Mouse (Mus musculus): ENCODE results near the gene Ttc28. TPM values are rescaled to one million over a fixed set of nuclear protein-coding genes. Genes with fewer than 3 reads are reported as not detected.

Ttc28 gene
- polyA plus RNA-seq, 1 experiment from 2014 or later: 4.2 TPM

DNA sequence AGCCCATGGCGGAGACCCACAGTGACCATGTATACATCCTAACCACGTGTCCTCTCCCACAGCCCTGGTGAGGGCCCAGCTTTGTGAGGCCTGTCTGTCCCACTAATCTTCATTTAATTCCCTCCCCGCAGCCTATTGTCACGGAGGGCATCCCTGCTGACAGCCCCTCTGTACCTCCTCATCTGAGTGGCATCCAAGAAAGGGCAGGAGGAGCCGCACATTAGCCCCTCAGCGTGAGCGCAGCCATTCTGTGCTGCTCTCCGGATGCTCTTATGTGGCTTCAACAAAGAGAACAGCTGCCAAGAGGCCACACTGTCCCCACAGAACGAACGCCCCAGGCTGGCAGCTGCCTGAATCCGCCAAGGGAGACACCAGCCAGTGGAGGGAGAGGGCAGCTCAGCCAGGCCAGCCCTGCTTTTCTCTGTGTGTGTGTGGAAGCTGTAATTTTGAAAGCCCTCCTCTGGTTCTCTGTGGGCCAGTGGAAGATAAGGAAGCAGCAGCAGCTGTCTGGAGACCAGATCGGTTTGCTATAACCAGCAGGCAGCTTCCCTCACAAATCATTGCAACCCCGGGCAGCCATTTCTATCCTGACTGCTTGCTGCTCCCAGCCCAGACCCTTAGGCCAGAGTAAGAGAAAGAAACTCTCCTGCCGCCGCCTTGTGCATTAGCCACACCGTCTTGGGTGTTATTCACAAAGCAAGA, 341.2 kb downstream of the Ttc28 start:
- H3K27me3 ChIP-seq (replicated peaks; ENCODE audit: control insufficient read depth, insufficient read depth, low read length): no peaks in the 10 kb centered on the region
- H3K4me1 ChIP-seq (ENCODE audit: control insufficient read depth, insufficient read depth, low read length): peaks cover 31% of the 10 kb centered on the region
- ATAC-seq: no peak
- H3K36me3 ChIP-seq (ENCODE audit: control insufficient read depth, insufficient read depth, low read length): no peaks in the 10 kb centered on the region; the same call in 1 of the 2 replicates
- H3K4me3 ChIP-seq (ENCODE audit: low read length): no peak overlapping the region
- no peak overlapping the region for H3K4me2 ChIP-seq (ENCODE audit: low read depth, low read length)
- peak overlapping the region; percentile 0; the same call in 1 of the 2 replicates for H3K27ac ChIP-seq (ENCODE audit: low read length)
- no peaks in the 10 kb centered on the region for H3K9me3 ChIP-seq (ENCODE audit: control insufficient read depth, low read length)
- 0 out of 2 replicates have a peak overlapping the region, but pooled peaks have one; percentile 6 for H3K9ac ChIP-seq (ENCODE audit: low read depth, low read length)
- 55% methylated on average over 16 of the region's 16 CpGs for WGBS

GRCm38 (mm10) chr5:111222820-111223219, 343.2 kb downstream of the Ttc28 start:
- Histone ChIP-seq H3K36me3 (ENCODE audit: control insufficient read depth, insufficient read depth, low read length) (no peaks in the 10 kb centered on the region; the same call in 1 of the 2 replicates), H3K9me3 (ENCODE audit: control insufficient read depth, low read length) (no peaks in the 10 kb centered on the region), H3K9ac (ENCODE audit: low read depth, low read length) (no peak overlapping the region), H3K4me2 (ENCODE audit: low read depth, low read length) (no peak overlapping the region), H3K4me3 (ENCODE audit: low read length) (no peak overlapping the region), H3K4me1 (ENCODE audit: control insufficient read depth, insufficient read depth, low read length) (peaks cover 31% of the 10 kb centered on the region), H3K27ac (ENCODE audit: low read length) (no peak overlapping the region), H3K27me3 (replicated peaks; ENCODE audit: control insufficient read depth, insufficient read depth, low read length) (no peaks in the 10 kb centered on the region)
- no peak for ATAC-seq
- 41% methylated on average over 11 of the region's 11 CpGs for WGBS

GRCm38 (mm10) chr5:111225306-111225705, 345.7 kb downstream of the Ttc28 start:
- Histone ChIP-seq H3K36me3 (ENCODE audit: control insufficient read depth, insufficient read depth, low read length) (no peaks in the 10 kb centered on the region; the same call in 1 of the 2 replicates), H3K4me1 (ENCODE audit: control insufficient read depth, insufficient read depth, low read length) (peaks cover 35% of the 10 kb centered on the region), H3K27me3 (replicated peaks; ENCODE audit: control insufficient read depth, insufficient read depth, low read length) (no peaks in the 10 kb centered on the region), H3K4me2 (ENCODE audit: low read depth, low read length) (no peak overlapping the region), H3K4me3 (ENCODE audit: low read length) (no peak overlapping the region), H3K9ac (ENCODE audit: low read depth, low read length) (no peak overlapping the region), H3K9me3 (ENCODE audit: control insufficient read depth, low read length) (no peaks in the 10 kb centered on the region), H3K27ac (ENCODE audit: low read length) (no peak overlapping the region)
- 77% methylated on average over 11 of the region's 11 CpGs for WGBS
- ATAC-seq: no peak

GRCm38 (mm10) chr5:111226486-111226885, 346.9 kb downstream of the Ttc28 start:
- H3K4me1 ChIP-seq (ENCODE audit: control insufficient read depth, insufficient read depth, low read length): peaks cover 31% of the 10 kb centered on the region
- no peaks in the 10 kb centered on the region; the same call in 1 of the 2 replicates for H3K36me3 ChIP-seq (ENCODE audit: control insufficient read depth, insufficient read depth, low read length)
- 69% methylated on average over 10 of the region's 10 CpGs for WGBS
- no peak overlapping the region for H3K9ac ChIP-seq (ENCODE audit: low read depth, low read length)
- no peak overlapping the region for H3K4me2 ChIP-seq (ENCODE audit: low read depth, low read length)
- no peak overlapping the region for H3K27ac ChIP-seq (ENCODE audit: low read length)
- no peaks in the 10 kb centered on the region for H3K27me3 ChIP-seq (replicated peaks; ENCODE audit: control insufficient read depth, insufficient read depth, low read length)
- no peak overlapping the region for H3K4me3 ChIP-seq (ENCODE audit: low read length)
- ATAC-seq: no peak
- no peaks in the 10 kb centered on the region for H3K9me3 ChIP-seq (ENCODE audit: control insufficient read depth, low read length)

- H3K4me1 ChIP-seq (ENCODE audit: control insufficient read depth, insufficient read depth, low read length): peaks cover 31% of the 10 kb centered on the region
- H3K4me2 ChIP-seq (ENCODE audit: low read depth, low read length): no peak overlapping the region
- H3K27me3 ChIP-seq (replicated peaks; ENCODE audit: control insufficient read depth, insufficient read depth, low read length): no peaks in the 10 kb centered on the region
- H3K9ac ChIP-seq (ENCODE audit: low read depth, low read length): no peak overlapping the region
- peak; percentile 32; the same call in 1 of the 2 replicates for ATAC-seq
- H3K9me3 ChIP-seq (ENCODE audit: control insufficient read depth, low read length): no peaks in the 10 kb centered on the region
- no peak overlapping the region for H3K4me3 ChIP-seq (ENCODE audit: low read length)
- H3K27ac ChIP-seq (ENCODE audit: low read length): peak overlapping the region; percentile 36
- H3K36me3 ChIP-seq (ENCODE audit: control insufficient read depth, insufficient read depth, low read length): no peaks in the 10 kb centered on the region; the same call in 1 of the 2 replicates
- 35% methylated on average over 5 of the region's 5 CpGs for WGBS
Observed at GRCm38 (mm10) chr5:111227850-111228249, 348.2 kb downstream of the Ttc28 start.

- no peaks in the 10 kb centered on the region for H3K27me3 ChIP-seq (replicated peaks; ENCODE audit: control insufficient read depth, insufficient read depth, low read length)
- H3K27ac ChIP-seq (ENCODE audit: low read length): peak overlapping the region; percentile 67
- H3K4me2 ChIP-seq (ENCODE audit: low read depth, low read length): no peak overlapping the region
- H3K9ac ChIP-seq (ENCODE audit: low read depth, low read length): no peak overlapping the region
- H3K36me3 ChIP-seq (ENCODE audit: control insufficient read depth, insufficient read depth, low read length): no peaks in the 10 kb centered on the region; the same call in 1 of the 2 replicates
- peaks cover 31% of the 10 kb centered on the region for H3K4me1 ChIP-seq (ENCODE audit: control insufficient read depth, insufficient read depth, low read length)
- no peaks in the 10 kb centered on the region for H3K9me3 ChIP-seq (ENCODE audit: control insufficient read depth, low read length)
- peak; percentile 71 for ATAC-seq
- 39% methylated on average over 14 of the region's 14 CpGs for WGBS
- no peak overlapping the region for H3K4me3 ChIP-seq (ENCODE audit: low read length)
Observed at GRCm38 (mm10) chr5:111228302-111229040, 348.9 kb downstream of the Ttc28 start.

DNA sequence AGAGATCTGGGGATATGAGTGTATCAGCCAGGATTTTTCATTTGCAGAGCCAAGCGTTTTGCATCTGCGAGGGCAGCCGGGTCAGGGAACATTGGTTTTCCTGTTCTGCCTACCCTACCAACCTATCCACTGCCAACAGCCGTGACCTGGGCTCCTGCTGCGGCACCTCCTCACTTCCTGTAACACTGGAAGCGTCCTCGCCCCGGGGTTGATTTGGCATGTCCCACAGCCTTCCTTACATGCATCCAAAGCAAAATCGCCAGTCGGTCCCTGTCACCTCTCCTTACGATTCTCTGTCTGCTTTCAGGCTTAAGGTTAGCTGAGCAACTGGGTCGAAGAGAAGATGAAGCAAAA, 349.4 kb downstream of the Ttc28 start:
- no peak overlapping the region for H3K4me3 ChIP-seq (ENCODE audit: low read length)
- H3K27me3 ChIP-seq (replicated peaks; ENCODE audit: control insufficient read depth, insufficient read depth, low read length): no peaks in the 10 kb centered on the region
- 54% methylated on average over 12 of the region's 12 CpGs for WGBS
- peak overlapping the region; percentile 67 for H3K27ac ChIP-seq (ENCODE audit: low read length)
- H3K4me1 ChIP-seq (ENCODE audit: control insufficient read depth, insufficient read depth, low read length): peaks cover 31% of the 10 kb centered on the region
- no peak for ATAC-seq
- no peak overlapping the region for H3K9ac ChIP-seq (ENCODE audit: low read depth, low read length)
- no peak overlapping the region for H3K4me2 ChIP-seq (ENCODE audit: low read depth, low read length)
- H3K36me3 ChIP-seq (ENCODE audit: control insufficient read depth, insufficient read depth, low read length): no peaks in the 10 kb centered on the region; the same call in 1 of the 2 replicates
- no peaks in the 10 kb centered on the region for H3K9me3 ChIP-seq (ENCODE audit: control insufficient read depth, low read length)

DNA sequence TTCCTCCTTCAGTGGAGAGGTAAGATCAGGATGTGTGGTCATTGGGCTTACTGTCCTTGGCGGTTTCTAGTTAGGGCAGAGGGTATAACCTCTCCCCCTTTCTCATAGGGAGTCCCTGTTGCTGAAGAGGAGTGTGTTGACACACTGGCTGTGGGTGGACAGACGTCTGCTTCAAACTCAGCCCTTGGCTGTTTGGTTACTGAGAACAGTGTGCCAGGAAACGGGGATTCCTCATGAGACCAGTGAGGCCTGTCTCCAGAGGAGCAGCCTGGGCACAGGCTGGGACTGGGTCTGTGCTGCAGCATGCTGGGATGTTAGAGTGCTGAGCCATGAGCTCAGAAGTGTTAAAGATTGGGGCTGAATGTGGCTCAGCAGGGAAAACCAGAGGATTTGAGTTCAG, 350.1 kb downstream of the Ttc28 start:
- 57% methylated on average over 3 of the region's 3 CpGs for WGBS
- Histone ChIP-seq H3K9me3 (ENCODE audit: control insufficient read depth, low read length) (no peaks in the 10 kb centered on the region), H3K9ac (ENCODE audit: low read depth, low read length) (no peak overlapping the region), H3K4me1 (ENCODE audit: control insufficient read depth, insufficient read depth, low read length) (peaks cover 31% of the 10 kb centered on the region), H3K36me3 (ENCODE audit: control insufficient read depth, insufficient read depth, low read length) (no peaks in the 10 kb centered on the region), H3K4me2 (ENCODE audit: low read depth, low read length) (no peak overlapping the region), H3K27me3 (replicated peaks; ENCODE audit: control insufficient read depth, insufficient read depth, low read length) (no peaks in the 10 kb centered on the region), H3K4me3 (ENCODE audit: low read length) (no peak overlapping the region), H3K27ac (ENCODE audit: low read length) (no peak overlapping the region)
- no peak for ATAC-seq

- ATAC-seq: no peak
- WGBS: 81% methylated on average over 13 of the region's 13 CpGs
Observed at GRCm38 (mm10) chr5:111231044-111231443, 351.4 kb downstream of the Ttc28 start.

More at GRCm38 (mm10) chr5:111231044-111231443, 351.4 kb downstream of the Ttc28 start:
- no peak overlapping the region for H3K4me3 ChIP-seq (ENCODE audit: low read length)
- H3K4me1 ChIP-seq (ENCODE audit: control insufficient read depth, insufficient read depth, low read length): peaks cover 31% of the 10 kb centered on the region
- no peaks in the 10 kb centered on the region for H3K9me3 ChIP-seq (ENCODE audit: control insufficient read depth, low read length)
- H3K27me3 ChIP-seq (replicated peaks; ENCODE audit: control insufficient read depth, insufficient read depth, low read length): no peaks in the 10 kb centered on the region
- H3K36me3 ChIP-seq (ENCODE audit: control insufficient read depth, insufficient read depth, low read length): no peaks in the 10 kb centered on the region
- H3K9ac ChIP-seq (ENCODE audit: low read depth, low read length): no peak overlapping the region
- H3K27ac ChIP-seq (ENCODE audit: low read length): no peak overlapping the region
- H3K4me2 ChIP-seq (ENCODE audit: low read depth, low read length): no peak overlapping the region
